Mouse (Mus musculus): ENCODE results near the gene Apod. TPM values are rescaled to one million over a fixed set of nuclear protein-coding genes. Genes with fewer than 3 reads are reported as not detected.
"Not testable (repeated sequence)": the region's sequence is repeated elsewhere in the genome, so short reads cannot be mapped to it uniquely, and the experiment has no call there.

The Apod gene
- total RNA-seq, 4 experiments from 2014 or later, result 12.2 to 60.0 (median 32.3) TPM

- DNase-seq (ENCODE audit: low spot score in 2 of 2), result no peak
Measured at GRCm38 (mm10) chr16:31325120-31325519, 10.5 kb upstream of the Apod start.

- DNase-seq (ENCODE audit: low spot score in 2 of 2), result no peak
Measured at GRCm38 (mm10) chr16:31321501-31321900, 6.9 kb upstream of the Apod start.

- no peak for DNase-seq (ENCODE audit: low spot score in 2 of 2)
Measured at GRCm38 (mm10) chr16:31320954-31321353, 6.3 kb upstream of the Apod start.

GRCm38 (mm10) chr16:31319723-31320122 lies 5.1 kb upstream of the Apod start:
- DNase-seq (ENCODE audit: low spot score in 2 of 2), result not testable (repeated sequence)

GRCm38 (mm10) chr16:31319316-31319715 lies 4.7 kb upstream of the Apod start:
- DNase-seq (ENCODE audit: low spot score in 2 of 2), result no peak

GRCm38 (mm10) chr16:31318418-31318817 lies 3.8 kb upstream of the Apod start:
- DNase-seq (ENCODE audit: low spot score in 2 of 2), result no peak

GRCm38 (mm10) chr16:31316246-31317143 lies 1.9 kb upstream of the Apod start:
- peak; percentile 48 to 61 for DNase-seq (ENCODE audit: low spot score in 2 of 2)

- DNase-seq (ENCODE audit: low spot score in 2 of 2), result no peak
Measured at GRCm38 (mm10) chr16:31315294-31315693, 686 bp upstream of the Apod start.

- DNase-seq (ENCODE audit: low spot score in 2 of 2), result no peak
Measured at GRCm38 (mm10) chr16:31313611-31314010, 997 bp downstream of the Apod start.

- no peak for DNase-seq (ENCODE audit: low spot score in 2 of 2)
Measured at GRCm38 (mm10) chr16:31312296-31312695, 2.3 kb downstream of the Apod start.

- no peak for DNase-seq (ENCODE audit: low spot score in 2 of 2)
Measured at GRCm38 (mm10) chr16:31305199-31305919, 9.2 kb downstream of the Apod start.

- peak; percentile 62 to 68 for DNase-seq (ENCODE audit: low spot score in 2 of 2)
Measured at GRCm38 (mm10) chr16:31303276-31303675, 11.3 kb downstream of the Apod start.

GRCm38 (mm10) chr16:31300883-31301532 lies 13.6 kb downstream of the Apod start:
- DNase-seq (ENCODE audit: low spot score in 2 of 2), result no peak

GRCm38 (mm10) chr16:31300467-31300866 lies 14.1 kb downstream of the Apod start:
- DNase-seq (ENCODE audit: low spot score in 2 of 2), result no peak

GRCm38 (mm10) chr16:31299960-31300353 lies 14.7 kb downstream of the Apod start:
- DNase-seq (ENCODE audit: low spot score in 2 of 2), result no peak

- DNase-seq (ENCODE audit: low spot score in 2 of 2), result no peak
Measured at GRCm38 (mm10) chr16:31299164-31299959, 15.2 kb downstream of the Apod start.

- no peak for DNase-seq (ENCODE audit: low spot score in 2 of 2)
Measured at GRCm38 (mm10) chr16:31297113-31297512, 17.5 kb downstream of the Apod start.

- no peak for DNase-seq (ENCODE audit: low spot score in 2 of 2)
Measured at GRCm38 (mm10) chr16:31293761-31294160, 20.8 kb downstream of the Apod start.

- peak; percentile 26 to 28 for DNase-seq (ENCODE audit: low spot score in 2 of 2)
Measured at GRCm38 (mm10) chr16:31290751-31291365, 23.8 kb downstream of the Apod start.

GRCm38 (mm10) chr16:31290281-31290680 lies 24.3 kb downstream of the Apod start:
- peak; percentile 88 to 90 for DNase-seq (ENCODE audit: low spot score in 2 of 2)

GRCm38 (mm10) chr16:31287712-31288111 lies 26.9 kb downstream of the Apod start:
- DNase-seq (ENCODE audit: low spot score in 2 of 2), result no peak

Measured in gastrocnemius, adult 8-10 months (tissue).